Mouse (Mus musculus): ENCODE data around the gene Rab5c. TPM values are rescaled to one million over a fixed set of nuclear protein-coding genes. Genes with fewer than 3 reads are reported as not detected.
A peak's percentile ranks its signal among the peaks of the same experiment; 100 is the strongest.

Rab5c gene
- polyA plus RNA-seq, 1 experiment from 2014 or later: 43.3 TPM

DNA sequence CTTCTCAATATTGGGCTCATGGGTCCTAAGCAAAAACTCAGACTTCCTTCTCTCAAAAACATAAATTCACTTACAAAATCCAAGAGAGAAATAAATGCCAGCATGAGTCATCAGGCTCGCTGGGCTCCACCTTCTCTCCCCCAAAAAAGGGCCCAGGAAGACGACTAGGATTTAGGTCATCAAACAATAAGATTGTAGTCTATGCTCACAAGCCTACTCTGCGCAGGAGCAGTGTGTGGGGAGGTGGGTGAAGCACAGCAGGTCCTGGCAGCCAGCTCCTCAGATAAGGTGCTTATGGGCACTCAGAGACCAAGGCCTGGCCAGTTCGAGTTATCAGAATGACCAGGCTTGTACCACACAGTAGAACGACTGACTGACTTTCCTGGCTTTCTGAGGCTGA lies 17.7 kb downstream of the Rab5c start:
- no peak for ATAC-seq
- Histone ChIP-seq H3K4me2 (ENCODE audit: low read length) (no peak overlapping the region), H3K36me3 (ENCODE audit: control insufficient read depth, insufficient read depth, low read length) (peaks cover 21% of the 10 kb centered on the region), H3K27ac (ENCODE audit: low read length) (peak overlapping the region; percentile 54), H3K9ac (ENCODE audit: low read depth, low read length) (peak overlapping the region; percentile 16; the same call in 1 of the 2 replicates), H3K4me3 (ENCODE audit: low read depth, low read length) (no peak overlapping the region), H3K4me1 (ENCODE audit: control insufficient read depth, insufficient read depth, low read length) (no peaks in the 10 kb centered on the region), H3K27me3 (ENCODE audit: control insufficient read depth, insufficient read depth, low read depth, low read length) (no peaks in the 10 kb centered on the region), H3K9me3 (replicated peaks; ENCODE audit: control insufficient read depth, low read length, poor library complexity, severe bottlenecking) (no peaks in the 10 kb centered on the region)
- WGBS: 74% methylated on average over 5 of the region's 5 CpGs

DNA sequence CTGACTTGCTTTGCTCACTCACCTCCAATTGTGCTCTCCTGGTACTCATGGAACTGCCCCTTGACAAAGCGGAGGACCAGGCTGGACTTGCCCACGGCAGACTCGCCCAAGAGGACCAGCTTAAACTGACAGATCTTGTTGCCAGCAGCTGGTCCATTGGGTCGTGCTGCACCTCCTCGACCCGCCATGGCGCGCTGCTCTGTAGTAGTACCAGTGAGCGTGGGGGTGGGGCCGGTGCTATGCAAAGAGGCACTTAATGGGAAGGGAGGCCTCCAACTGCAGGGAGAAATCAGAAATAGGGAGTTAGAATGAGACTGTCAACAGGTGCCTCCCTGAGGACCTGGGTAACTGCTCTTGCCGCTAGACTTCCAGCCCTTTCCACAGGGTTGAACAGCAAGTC lies 18.1 kb downstream of the Rab5c start:
- no peak for ATAC-seq
- H3K9me3 ChIP-seq (replicated peaks; ENCODE audit: control insufficient read depth, low read length, poor library complexity, severe bottlenecking): no peaks in the 10 kb centered on the region
- H3K4me3 ChIP-seq (ENCODE audit: low read depth, low read length): no peak overlapping the region
- no peaks in the 10 kb centered on the region for H3K4me1 ChIP-seq (ENCODE audit: control insufficient read depth, insufficient read depth, low read length)
- peak overlapping the region; percentile 54; the same call in 1 of the 2 replicates for H3K27ac ChIP-seq (ENCODE audit: low read length)
- no peak overlapping the region for H3K9ac ChIP-seq (ENCODE audit: low read depth, low read length)
- H3K27me3 ChIP-seq (ENCODE audit: control insufficient read depth, insufficient read depth, low read depth, low read length): no peaks in the 10 kb centered on the region
- peaks cover 21% of the 10 kb centered on the region for H3K36me3 ChIP-seq (ENCODE audit: control insufficient read depth, insufficient read depth, low read length)
- WGBS: 88% methylated on average over 11 of the region's 11 CpGs
- no peak overlapping the region for H3K4me2 ChIP-seq (ENCODE audit: low read length)

DNA sequence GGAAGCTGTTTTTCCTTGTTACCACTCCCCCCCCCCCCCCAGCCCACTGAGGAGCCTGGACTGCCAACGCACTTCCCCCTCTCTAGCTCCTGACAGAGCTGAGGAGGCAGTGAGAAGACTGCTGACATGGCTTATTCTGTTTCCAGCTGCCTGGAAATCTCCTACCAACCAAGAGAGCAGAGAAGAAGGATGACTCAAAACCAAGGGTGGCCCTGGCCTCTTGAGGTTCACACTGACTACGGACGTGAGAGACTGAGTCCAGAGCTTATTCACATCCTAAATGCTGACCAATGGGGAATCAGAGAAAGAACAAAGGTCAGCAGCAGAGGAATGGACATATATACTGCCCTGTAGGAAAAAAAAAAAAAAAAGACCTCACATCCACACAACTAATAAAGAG lies 18.7 kb downstream of the Rab5c start:
- no peak overlapping the region for H3K27ac ChIP-seq (ENCODE audit: low read length)
- ATAC-seq: no peak
- H3K36me3 ChIP-seq (ENCODE audit: control insufficient read depth, insufficient read depth, low read length): peaks cover 21% of the 10 kb centered on the region
- no peaks in the 10 kb centered on the region for H3K27me3 ChIP-seq (ENCODE audit: control insufficient read depth, insufficient read depth, low read depth, low read length)
- H3K4me3 ChIP-seq (ENCODE audit: low read depth, low read length): no peak overlapping the region
- H3K4me1 ChIP-seq (ENCODE audit: control insufficient read depth, insufficient read depth, low read length): no peaks in the 10 kb centered on the region
- no peaks in the 10 kb centered on the region for H3K9me3 ChIP-seq (replicated peaks; ENCODE audit: control insufficient read depth, low read length, poor library complexity, severe bottlenecking)
- 80% methylated on average over 3 of the region's 3 CpGs for WGBS
- no peak overlapping the region for H3K9ac ChIP-seq (ENCODE audit: low read depth, low read length)
- no peak overlapping the region for H3K4me2 ChIP-seq (ENCODE audit: low read length)

DNA sequence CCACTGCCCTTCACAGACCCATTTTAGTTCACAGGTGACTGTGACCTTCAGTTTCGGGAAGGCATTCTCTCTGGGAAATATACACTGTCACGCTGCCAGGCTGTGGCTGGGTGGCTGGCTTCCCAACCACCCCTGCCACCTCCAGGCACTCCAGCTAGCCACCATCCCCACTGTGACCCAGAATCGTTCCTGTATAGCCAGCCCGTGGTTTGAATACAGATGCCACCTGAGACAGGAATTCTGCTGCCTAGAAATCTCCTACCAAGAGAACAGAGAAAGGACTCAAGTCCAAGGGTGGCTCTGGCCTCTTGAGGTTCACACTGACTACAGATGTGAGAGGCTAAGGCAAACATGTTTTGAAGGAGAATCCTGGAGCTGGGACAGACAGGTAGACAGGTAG lies 19.1 kb downstream of the Rab5c start:
- no peak for ATAC-seq
- H3K36me3 ChIP-seq (ENCODE audit: control insufficient read depth, insufficient read depth, low read length): peaks cover 21% of the 10 kb centered on the region
- 95% methylated on average over 4 of the region's 4 CpGs for WGBS
- peaks cover 3% of the 10 kb centered on the region; the same call in 1 of the 2 replicates for H3K4me1 ChIP-seq (ENCODE audit: control insufficient read depth, insufficient read depth, low read length)
- H3K9me3 ChIP-seq (replicated peaks; ENCODE audit: control insufficient read depth, low read length, poor library complexity, severe bottlenecking): no peaks in the 10 kb centered on the region
- H3K4me3 ChIP-seq (ENCODE audit: low read depth, low read length): no peak overlapping the region
- H3K27me3 ChIP-seq (ENCODE audit: control insufficient read depth, insufficient read depth, low read depth, low read length): no peaks in the 10 kb centered on the region; the same call in 1 of the 2 replicates
- H3K27ac ChIP-seq (ENCODE audit: low read length): no peak overlapping the region
- no peak overlapping the region for H3K9ac ChIP-seq (ENCODE audit: low read depth, low read length)
- H3K4me2 ChIP-seq (ENCODE audit: low read length): no peak overlapping the region

DNA sequence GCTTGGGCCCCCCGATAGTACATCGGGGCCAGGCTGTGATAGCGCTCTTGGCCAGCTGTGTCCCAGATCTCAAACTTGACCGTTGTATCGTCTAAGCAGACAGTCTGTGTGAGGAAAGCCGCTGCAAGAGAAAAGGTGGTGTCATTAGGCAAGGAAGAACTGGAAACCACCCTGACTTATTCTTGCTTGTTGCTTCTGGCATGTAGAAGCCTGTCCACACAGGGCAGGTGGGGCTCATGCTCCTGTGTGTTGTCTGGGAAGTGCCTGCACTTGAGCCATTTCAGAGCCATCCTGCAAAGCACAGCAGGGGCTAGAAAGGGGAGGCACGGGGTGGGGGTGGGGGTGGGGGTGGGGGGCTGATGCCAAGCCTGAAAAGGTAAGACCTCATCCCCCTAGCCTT lies 19.6 kb downstream of the Rab5c start:
- WGBS: 86% methylated on average over 7 of the region's 7 CpGs
- no peak overlapping the region for H3K4me2 ChIP-seq (ENCODE audit: low read length)
- no peak for ATAC-seq

DNA sequence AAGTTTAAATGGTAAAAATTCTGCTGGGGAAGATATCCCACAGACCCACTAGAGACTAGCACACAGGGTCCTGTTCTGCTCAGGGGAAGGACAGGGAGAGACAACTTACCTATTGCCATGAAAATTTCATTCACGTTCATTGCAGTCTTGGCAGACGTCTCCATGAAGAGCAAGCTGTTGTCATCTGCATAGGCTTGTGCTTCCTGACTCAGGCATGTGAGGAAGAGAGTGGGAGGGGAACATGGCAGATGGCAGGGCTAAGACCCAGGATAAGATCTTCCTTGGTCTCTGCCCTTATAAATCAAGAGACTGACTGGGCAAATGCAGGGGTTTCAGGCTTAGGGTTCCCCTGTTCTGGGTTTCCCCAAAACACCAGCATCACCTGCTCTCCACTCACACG lies 21.4 kb downstream of the Rab5c start:
- no peaks in the 10 kb centered on the region for H3K9me3 ChIP-seq (replicated peaks; ENCODE audit: control insufficient read depth, low read length, poor library complexity, severe bottlenecking)
- H3K4me1 ChIP-seq (ENCODE audit: control insufficient read depth, insufficient read depth, low read length): peaks cover 14% of the 10 kb centered on the region
- peaks cover 21% of the 10 kb centered on the region for H3K36me3 ChIP-seq (ENCODE audit: control insufficient read depth, insufficient read depth, low read length)
- no peak overlapping the region for H3K9ac ChIP-seq (ENCODE audit: low read depth, low read length)
- no peak for ATAC-seq
- 92% methylated on average over 3 of the region's 3 CpGs for WGBS
- H3K27me3 ChIP-seq (ENCODE audit: control insufficient read depth, insufficient read depth, low read depth, low read length): no peaks in the 10 kb centered on the region; the same call in 1 of the 2 replicates
- H3K4me3 ChIP-seq (ENCODE audit: low read depth, low read length): no peak overlapping the region
- H3K4me2 ChIP-seq (ENCODE audit: low read length): no peak overlapping the region
- H3K27ac ChIP-seq (ENCODE audit: low read length): no peak overlapping the region

More for the DNA sequence above, 19.6 kb downstream of the Rab5c start:
- Histone ChIP-seq H3K9me3 (replicated peaks; ENCODE audit: control insufficient read depth, low read length, poor library complexity, severe bottlenecking) (no peaks in the 10 kb centered on the region), H3K27ac (ENCODE audit: low read length) (no peak overlapping the region), H3K4me1 (ENCODE audit: control insufficient read depth, insufficient read depth, low read length) (peaks cover 7% of the 10 kb centered on the region; the same call in 1 of the 2 replicates), H3K4me3 (ENCODE audit: low read depth, low read length) (no peak overlapping the region), H3K36me3 (ENCODE audit: control insufficient read depth, insufficient read depth, low read length) (peaks cover 21% of the 10 kb centered on the region), H3K9ac (ENCODE audit: low read depth, low read length) (no peak overlapping the region), H3K27me3 (ENCODE audit: control insufficient read depth, insufficient read depth, low read depth, low read length) (no peaks in the 10 kb centered on the region; the same call in 1 of the 2 replicates)

DNA sequence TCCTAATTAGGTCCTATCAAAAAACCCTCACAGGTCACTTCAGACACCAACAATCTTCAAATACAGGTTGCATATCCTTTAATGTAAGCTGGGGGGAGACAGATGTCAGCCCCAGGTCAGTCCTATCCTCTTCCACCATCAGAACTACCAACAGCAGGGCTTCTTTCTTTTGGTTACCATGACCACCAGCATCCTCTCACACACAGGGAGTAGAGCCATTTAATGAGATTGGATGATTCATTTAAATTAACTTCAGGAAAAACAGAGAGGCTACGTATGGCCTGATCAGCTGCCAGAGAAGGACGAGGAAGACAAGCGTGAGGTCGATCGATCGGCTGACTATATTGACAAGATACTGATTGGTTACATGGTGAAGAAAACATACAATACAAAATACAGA lies 23.1 kb downstream of the Rab5c start:
- WGBS: 74% methylated on average over 6 of the region's 6 CpGs
- H3K27me3 ChIP-seq (ENCODE audit: control insufficient read depth, insufficient read depth, low read depth, low read length): no peaks in the 10 kb centered on the region; the same call in 1 of the 2 replicates
- no peak overlapping the region for H3K4me3 ChIP-seq (ENCODE audit: low read depth, low read length)
- H3K4me1 ChIP-seq (ENCODE audit: control insufficient read depth, insufficient read depth, low read length): peaks cover 23% of the 10 kb centered on the region
- no peak overlapping the region for H3K27ac ChIP-seq (ENCODE audit: low read length)
- H3K4me2 ChIP-seq (ENCODE audit: low read length): no peak overlapping the region
- H3K9me3 ChIP-seq (replicated peaks; ENCODE audit: control insufficient read depth, low read length, poor library complexity, severe bottlenecking): no peaks in the 10 kb centered on the region
- no peak overlapping the region for H3K9ac ChIP-seq (ENCODE audit: low read depth, low read length)
- peak; percentile 8; the same call in 1 of the 2 replicates for ATAC-seq
- peaks cover 21% of the 10 kb centered on the region for H3K36me3 ChIP-seq (ENCODE audit: control insufficient read depth, insufficient read depth, low read length)

DNA sequence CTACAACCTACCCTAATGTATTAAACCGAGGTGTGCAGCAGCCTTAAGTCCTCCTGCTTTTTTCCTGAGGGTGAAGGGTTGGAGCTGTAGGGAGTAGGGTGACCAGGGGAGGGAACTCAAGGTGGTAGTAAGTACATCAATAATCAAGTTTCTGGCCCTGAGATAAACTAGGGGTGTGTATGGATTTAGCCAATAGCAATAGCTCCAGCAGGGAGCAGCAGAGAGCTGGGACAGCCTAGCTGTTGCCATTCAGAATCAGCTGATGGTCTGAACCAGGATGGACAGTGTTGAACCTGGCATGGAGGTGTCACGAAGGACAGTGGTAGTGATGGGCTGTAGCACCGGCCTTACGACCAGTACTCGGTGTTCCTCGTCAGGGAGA lies 23.5 kb downstream of the Rab5c start:
- ATAC-seq: peak; percentile 8
- 46% methylated on average over 6 of the region's 6 CpGs for WGBS
- Histone ChIP-seq H3K27ac (ENCODE audit: low read length) (no peak overlapping the region), H3K9me3 (replicated peaks; ENCODE audit: control insufficient read depth, low read length, poor library complexity, severe bottlenecking) (no peaks in the 10 kb centered on the region), H3K27me3 (ENCODE audit: control insufficient read depth, insufficient read depth, low read depth, low read length) (no peaks in the 10 kb centered on the region; the same call in 1 of the 2 replicates), H3K4me3 (ENCODE audit: low read depth, low read length) (no peak overlapping the region), H3K4me2 (ENCODE audit: low read length) (0 out of 2 replicates have a peak overlapping the region, but pooled peaks have one; percentile 19), H3K9ac (ENCODE audit: low read depth, low read length) (no peak overlapping the region), H3K4me1 (ENCODE audit: control insufficient read depth, insufficient read depth, low read length) (peaks cover 23% of the 10 kb centered on the region), H3K36me3 (ENCODE audit: control insufficient read depth, insufficient read depth, low read length) (peaks cover 21% of the 10 kb centered on the region)

DNA sequence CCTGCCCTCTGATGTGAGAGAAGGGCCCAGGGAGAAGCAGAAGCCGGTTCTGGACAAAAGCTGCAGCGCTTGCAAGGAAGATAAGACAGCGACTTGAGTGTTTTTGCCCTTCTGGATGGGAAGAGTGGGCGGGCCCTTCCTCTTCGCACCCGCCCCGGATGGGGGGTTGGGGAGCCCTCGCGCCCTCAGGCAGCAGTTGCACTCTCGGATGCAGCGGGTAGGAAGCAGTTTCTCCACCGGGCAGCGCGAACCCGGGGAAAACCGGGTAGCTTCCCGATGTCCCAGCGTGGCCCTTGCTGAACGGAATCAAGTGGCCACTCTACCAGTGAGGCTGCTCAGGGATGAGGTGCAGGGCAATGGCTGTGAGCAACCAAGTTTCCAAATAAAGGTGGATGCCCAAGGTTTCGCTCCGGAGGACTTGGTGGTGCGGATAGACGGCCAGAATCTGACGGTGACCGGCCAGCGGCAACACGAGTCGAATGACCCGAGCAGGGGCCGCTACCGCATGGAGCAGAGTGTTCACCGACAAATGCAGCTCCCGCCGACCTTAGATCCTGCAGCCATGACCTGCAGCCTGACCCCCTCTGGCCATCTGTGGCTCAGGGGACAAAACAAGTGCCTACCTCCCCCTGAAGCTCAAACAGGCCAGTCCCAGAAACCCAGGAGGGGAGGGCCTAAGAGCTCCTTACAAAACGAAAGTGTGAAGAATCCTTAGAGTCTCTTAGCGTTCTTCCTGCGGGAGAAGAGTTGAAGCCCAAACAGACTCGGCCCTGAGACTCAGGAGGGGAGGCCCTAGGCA lies 24.1 kb downstream of the Rab5c start, which contains the start of gene Hspb9:
TSS of gene Hspb9 (plus strand) at position 116 of the 799 bp plus-strand sequence.
- Histone ChIP-seq H3K4me2 (ENCODE audit: low read length) (peak within 1 kb of the TSS; percentile 19; the same call in 1 of the 2 replicates), H3K9me3 (replicated peaks; ENCODE audit: control insufficient read depth, low read length, poor library complexity, severe bottlenecking) (no peaks in the 10 kb centered on the region), H3K9ac (ENCODE audit: low read depth, low read length) (peak within 1 kb of the TSS; percentile 27), H3K27ac (ENCODE audit: low read length) (no peak within 1 kb of the TSS), H3K4me3 (ENCODE audit: low read depth, low read length) (no peak within 1 kb of the TSS), H3K27me3 (ENCODE audit: control insufficient read depth, insufficient read depth, low read depth, low read length) (no peaks in the 10 kb centered on the region; the same call in 1 of the 2 replicates), H3K4me1 (ENCODE audit: control insufficient read depth, insufficient read depth, low read length) (peaks cover 23% of the 10 kb centered on the region), H3K36me3 (ENCODE audit: control insufficient read depth, insufficient read depth, low read length) (peaks cover 22% of the 10 kb centered on the region)
- WGBS: 11% methylated on average over 38 of the region's 38 CpGs
- ATAC-seq: no peak

All from midbrain, embryonic 16.5 days (tissue).